Mouse (Mus musculus) spleen, postnatal 4 days (tissue): ENCODE data around the gene Ears2.
A peak's percentile ranks its signal among the peaks of the same experiment; 100 is the strongest.
"Not testable (repeated sequence)": the region's sequence is repeated elsewhere in the genome, so short reads cannot be mapped to it uniquely, and the experiment has no call there.

Source experiments
- DNase-seq, 2 experiments: peaks; one replicate each; pipeline ENCODE4 v3.0.0; 2022; ENCODE audit warnings: low spot score in 2 of 2

Ears2 gene

GRCm38 (mm10) chr7:122066945-122067516 is at the start of gene Ears2, which contains the start of gene Ubfd1:
Gene Ears2 (minus strand): TSS chr7:122067263.
Gene Ubfd1 (plus strand): TSS chr7:122067175.
- peak; percentile 89 to 94 for DNase-seq

GRCm38 (mm10) chr7:122108206-122108605 is 41.1 kb upstream of the Ears2 start:
- no peak for DNase-seq

GRCm38 (mm10) chr7:122101747-122102244 is 34.7 kb upstream of the Ears2 start, which contains the start of gene Ndufab1:
Gene Ndufab1 (minus strand): TSS chr7:122101886.
- peak; percentile 86 to 93 for DNase-seq

- DNase-seq = not testable (repeated sequence)
These were observed 34.1 kb upstream of the Ears2 start for GRCm38 (mm10) chr7:122101014-122101746.

- peak; percentile 29 to 68 for DNase-seq
These were observed 32.2 kb upstream of the Ears2 start for GRCm38 (mm10) chr7:122099222-122099621.

- DNase-seq = no peak
These were observed 30.9 kb upstream of the Ears2 start for GRCm38 (mm10) chr7:122098009-122098408.

GRCm38 (mm10) chr7:122094564-122095330 is 27.7 kb upstream of the Ears2 start:
- no peak for DNase-seq

GRCm38 (mm10) chr7:122087195-122087982 is 20.3 kb upstream of the Ears2 start:
- no peak for DNase-seq

- no peak for DNase-seq
These were observed 14.0 kb upstream of the Ears2 start for GRCm38 (mm10) chr7:122081071-122081470.

GRCm38 (mm10) chr7:122079798-122080554 is 12.9 kb upstream of the Ears2 start:
- no peak for DNase-seq

- DNase-seq = no peak
These were observed 7.3 kb upstream of the Ears2 start for GRCm38 (mm10) chr7:122074374-122074773.

GRCm38 (mm10) chr7:122067517-122068381 is 686 bp upstream of the Ears2 start:
- peak in 1 of 2 experiments; percentile 40 for DNase-seq

- DNase-seq = no peak
These were observed 740 bp downstream of the Ears2 start for GRCm38 (mm10) chr7:122066102-122066944.

GRCm38 (mm10) chr7:122065656-122066055 is 1.4 kb downstream of the Ears2 start:
- no peak for DNase-seq

- no peak for DNase-seq
These were observed 10.4 kb downstream of the Ears2 start for GRCm38 (mm10) chr7:122056633-122057032.

GRCm38 (mm10) chr7:122050834-122051233 is 16.2 kb downstream of the Ears2 start:
- no peak for DNase-seq

- no peak for DNase-seq
These were observed 18.9 kb downstream of the Ears2 start for GRCm38 (mm10) chr7:122048191-122048590.

- DNase-seq = peak in 1 of 2 experiments; percentile 38
These were observed 20.2 kb downstream of the Ears2 start for GRCm38 (mm10) chr7:122046813-122047212.

GRCm38 (mm10) chr7:122045711-122046110 is 21.4 kb downstream of the Ears2 start:
- DNase-seq = no peak
